ENCODE assay signal across 7 mouse cellular contexts in the genomic region with DNA sequence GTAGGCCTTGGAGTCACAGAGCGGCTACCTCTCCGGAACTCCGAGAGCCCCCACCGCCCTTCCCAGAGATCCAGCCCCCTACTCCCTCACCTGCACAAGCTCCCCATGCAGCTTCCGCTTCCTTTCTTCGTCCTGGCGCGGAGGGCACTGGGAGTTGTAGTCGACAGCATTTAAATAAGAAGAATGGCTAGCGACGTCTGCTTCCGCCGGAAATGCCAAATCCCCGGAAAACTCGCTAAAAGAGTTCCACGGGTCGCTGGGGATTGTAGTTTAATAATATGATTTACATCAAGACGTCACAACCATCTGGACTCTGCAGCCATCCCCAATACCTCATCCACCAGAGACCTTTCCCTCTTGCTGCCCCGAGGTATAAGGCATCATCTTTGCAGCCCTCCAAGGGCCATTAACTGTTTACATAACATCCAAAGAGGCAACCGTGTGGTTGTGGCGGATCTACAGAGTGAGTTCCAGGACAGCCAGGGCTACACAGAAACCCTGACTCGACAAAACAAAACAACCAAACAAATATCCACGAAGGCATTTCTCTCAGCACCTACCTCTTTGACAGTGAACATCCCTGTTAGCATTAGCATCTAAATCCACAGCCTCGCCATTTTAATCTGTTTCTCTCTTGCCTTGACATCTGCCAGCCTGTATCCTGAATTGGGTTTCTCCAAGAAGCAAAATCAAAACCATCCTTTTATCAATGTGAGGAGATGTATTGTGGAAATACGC. TPM values are rescaled to one million over a fixed set of nuclear protein-coding genes. Genes with fewer than 3 reads are reported as not detected.
DNase-seq lines count a peak whose midpoint lies in the region; ATAC-seq and TF ChIP-seq lines count a peak whose summit lies in the region.

No protein-coding gene starts in this region.

- no peak for TF ChIP-seq CTCF in spleen, adult 2 months (IDR thresholded peaks at IDR 0.05; ENCODE audit: extremely low read depth, insufficient read depth, insufficient read length, insufficient replicate concordance)

- no peak overlapping the region for H3K27ac ChIP-seq in embryonic facial prominence, embryonic 11.5 days (replicated peaks; ENCODE audit: low read depth, low read length)
- peak overlapping the region; percentile 78 for H3K27ac ChIP-seq in limb, embryonic 10.5 days
- H3K27ac ChIP-seq in midbrain, embryonic 13.5 days: 0 out of 2 replicates have a peak overlapping the region, but pooled peaks have one; percentile 6
- no peak overlapping the region for H3K27ac ChIP-seq in spleen, adult 2 months (ENCODE audit: insufficient read depth, low read length)

- peak overlapping the region; percentile 61 for H3K4me3 ChIP-seq in embryonic facial prominence, embryonic 11.5 days (ENCODE audit: low read depth, low read length)
- H3K4me3 ChIP-seq in limb, embryonic 10.5 days: peak overlapping the region; percentile 59
- H3K4me3 ChIP-seq in midbrain, embryonic 13.5 days (replicated peaks): peak overlapping the region; percentile 66
- H3K4me3 ChIP-seq in spleen, adult 2 months (ENCODE audit: extremely low read depth, insufficient read depth, insufficient read length): peak overlapping the region; percentile 86

- H3K9ac ChIP-seq in embryonic facial prominence, embryonic 11.5 days (replicated peaks; ENCODE audit: low read length): peak overlapping the region; percentile 66
- H3K9ac ChIP-seq in midbrain, embryonic 13.5 days (replicated peaks): peak overlapping the region; percentile 80

- peaks cover 28% of the 10 kb centered on the region for H3K27me3 ChIP-seq in embryonic facial prominence, embryonic 11.5 days (ENCODE audit: control insufficient read depth, insufficient read depth, low read length)
- peaks cover 37% of the 10 kb centered on the region for H3K27me3 ChIP-seq in limb, embryonic 10.5 days (ENCODE audit: low read depth, poor library complexity, severe bottlenecking)
- peaks cover 26% of the 10 kb centered on the region for H3K27me3 ChIP-seq in midbrain, embryonic 13.5 days
- no peaks in the 10 kb centered on the region for H3K27me3 ChIP-seq in spleen, adult 2 months (ENCODE audit: control insufficient read depth, insufficient read depth, low read length)

- DNase-seq in adrenal gland, postnatal 25 days: peak; percentile 86
- DNase-seq in embryonic facial prominence, embryonic 11.5 days (ENCODE audit: low spot score): peak; percentile 100
- DNase-seq in kidney, adult 11 months: peak; percentile 91
- DNase-seq in limb, embryonic 10.5 days (ENCODE audit: low spot score): peak; percentile 97
- peak; percentile 82 to 87 for DNase-seq in spleen, adult 2 months (ENCODE audit: low read depth in 1 of 2, low spot score in 2 of 2)

- no peaks in the 10 kb centered on the region for H3K36me3 ChIP-seq in embryonic facial prominence, embryonic 11.5 days (replicated peaks; ENCODE audit: control insufficient read depth, insufficient read depth, low read depth, low read length)
- H3K36me3 ChIP-seq in limb, embryonic 10.5 days: no peaks in the 10 kb centered on the region
- no peaks in the 10 kb centered on the region; the same call in 1 of the 2 replicates for H3K36me3 ChIP-seq in midbrain, embryonic 13.5 days
- 0 out of 2 replicates have a peak, but pooled peaks cover 3% of the 10 kb centered on the region for H3K36me3 ChIP-seq in spleen, adult 2 months (ENCODE audit: control insufficient read depth, insufficient read depth, low read length)

- WGBS in embryonic facial prominence, embryonic 11.5 days: 9% methylated on average over 25 of the region's 25 CpGs
- 10% methylated on average over 25 of the region's 25 CpGs for WGBS in limb, embryonic 10.5 days
- WGBS in midbrain, embryonic 13.5 days: 9% methylated on average over 25 of the region's 25 CpGs
- 11% methylated on average over 25 of the region's 25 CpGs for whole genome bisulfite sequencing in spleen, adult 2 months

- H3K9me3 ChIP-seq in embryonic facial prominence, embryonic 11.5 days (replicated peaks; ENCODE audit: control insufficient read depth, low read length): no peaks in the 10 kb centered on the region
- H3K9me3 ChIP-seq in limb, embryonic 10.5 days (replicated peaks): no peaks in the 10 kb centered on the region
- H3K9me3 ChIP-seq in midbrain, embryonic 13.5 days: no peaks in the 10 kb centered on the region

- peak; percentile 61; the same call in 1 of the 2 replicates for TF ChIP-seq POLR2A in spleen, adult 2 months (IDR thresholded peaks at IDR 0.05; ENCODE audit: low read depth, low read length)

- peak; percentile 83 for ATAC-seq in embryonic facial prominence, embryonic 11.5 days (replicated peaks; ENCODE audit: insufficient number of reproducible peaks, low FRiP score, low TSS enrichment, low read depth)
- ATAC-seq in granulocyte monocyte progenitor cell, adult 5-6 weeks (replicated peaks; ENCODE audit: poor library complexity, severe bottlenecking): peak; percentile 89
- ATAC-seq in midbrain, embryonic 13.5 days: peak; percentile 91

- H3K4me2 ChIP-seq in embryonic facial prominence, embryonic 11.5 days (ENCODE audit: low read depth, low read length): peak overlapping the region; percentile 53
- peak overlapping the region; percentile 62 for H3K4me2 ChIP-seq in midbrain, embryonic 13.5 days (replicated peaks)

- no peaks in the 10 kb centered on the region for H3K4me1 ChIP-seq in embryonic facial prominence, embryonic 11.5 days (ENCODE audit: control insufficient read depth, insufficient read depth, low read length)
- H3K4me1 ChIP-seq in limb, embryonic 10.5 days: peaks cover 28% of the 10 kb centered on the region
- H3K4me1 ChIP-seq in midbrain, embryonic 13.5 days (replicated peaks): peaks cover 32% of the 10 kb centered on the region
- H3K4me1 ChIP-seq in spleen, adult 2 months (ENCODE audit: control insufficient read depth, insufficient read depth, insufficient read length): peaks cover 3% of the 10 kb centered on the region; the same call in 1 of the 2 replicates

RNA-seq across cellular contexts. Expression of a gene that starts 3.5 kb away (rescaled TPM):
- total RNA-seq in adrenal gland, postnatal 25 days (2021): 12.1 and 19.9 TPM in 2 replicates
- polyA plus RNA-seq in embryonic facial prominence, embryonic 11.5 days (2014; fragmentation: Nextera tagmentation; extraction: Ambion mirVana): 17.8 and 20.5 TPM in 2 replicates
- total RNA-seq in granulocyte monocyte progenitor cell, adult 5-6 weeks (2014; fragmentation: Nextera tagmentation): 3.3 and 4.7 TPM in 2 replicates
- total RNA-seq in granulocyte monocyte progenitor cell, adult 5-6 weeks (2017): 1.8 and 4.0 TPM in 2 replicates
- 16.2 and 16.8 TPM in 2 replicates for polyA plus RNA-seq in limb, embryonic 10.5 days (2016; fragmentation: Nextera tagmentation; extraction: Ambion mirVana)
- 26.8 and 27.7 TPM in 2 replicates for polyA plus RNA-seq in midbrain, embryonic 13.5 days (2015; fragmentation: Nextera tagmentation; extraction: Ambion mirVana)
- polyA plus RNA-seq in spleen, adult 2 months (2012; rRNA removed): 10.6 and 12.5 TPM in 2 replicates

Comparison
In these comparisons a context has a peak if more than half of its experiments do, and no peak if none do; other contexts are left out.
1. H3K27ac ChIP-seq: peak in limb, embryonic 10.5 days (single experiment) and midbrain, embryonic 13.5 days (single experiment); none in embryonic facial prominence, embryonic 11.5 days (single experiment) and spleen, adult 2 months (single experiment).
2. Peak in every context shown above with its lines, with median percentiles within 50 percentile points of each other: DNase-seq, ATAC-seq and H3K4me3 ChIP-seq.